Mouse (Mus musculus) inflammation-experienced regulatory T-cells, adult 6 months (primary cell): ENCODE results near the gene Nod2. TPM values are rescaled to one million over a fixed set of nuclear protein-coding genes. Genes with fewer than 3 reads are reported as not detected.

Experiments
- ATAC-seq: one replicate; pipeline ENCODE4 v1.8.0; 2017
- polyA plus RNA-seq, 3 experiments: library from polyadenylated mRNA; unstranded; fragments of 100-300 nt; shearing (Covaris generic); gene quantifications; one replicate each; pipeline ENCODE4 v1.2.1; 2017

Gene Nod2
- polyA plus RNA-seq, 3 experiments from 2014 or later: 2.4 to 4.3 (median 3.8) TPM

DNA sequence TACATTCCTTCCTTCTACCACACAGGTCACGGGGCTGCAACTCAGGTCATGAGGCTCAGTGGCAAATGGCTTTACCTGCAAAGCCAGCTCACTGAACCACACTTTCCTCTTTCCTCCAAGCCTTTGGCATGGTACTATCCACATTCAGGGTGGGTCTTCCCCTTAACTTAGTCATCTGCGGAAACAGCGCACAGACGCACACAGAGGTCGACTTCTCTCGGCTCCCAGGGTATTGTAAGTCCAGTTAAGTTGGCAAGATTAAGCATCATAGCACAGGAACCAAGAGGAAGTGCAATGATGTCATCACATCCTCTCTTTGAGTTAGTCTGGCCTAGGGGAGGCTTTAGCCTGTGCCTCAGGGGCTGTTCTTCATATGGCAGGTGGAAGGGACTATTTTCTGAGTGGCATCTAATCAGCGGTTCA, 13.8 kb upstream of the Nod2 start:
- peak; percentile 30 for ATAC-seq

DNA sequence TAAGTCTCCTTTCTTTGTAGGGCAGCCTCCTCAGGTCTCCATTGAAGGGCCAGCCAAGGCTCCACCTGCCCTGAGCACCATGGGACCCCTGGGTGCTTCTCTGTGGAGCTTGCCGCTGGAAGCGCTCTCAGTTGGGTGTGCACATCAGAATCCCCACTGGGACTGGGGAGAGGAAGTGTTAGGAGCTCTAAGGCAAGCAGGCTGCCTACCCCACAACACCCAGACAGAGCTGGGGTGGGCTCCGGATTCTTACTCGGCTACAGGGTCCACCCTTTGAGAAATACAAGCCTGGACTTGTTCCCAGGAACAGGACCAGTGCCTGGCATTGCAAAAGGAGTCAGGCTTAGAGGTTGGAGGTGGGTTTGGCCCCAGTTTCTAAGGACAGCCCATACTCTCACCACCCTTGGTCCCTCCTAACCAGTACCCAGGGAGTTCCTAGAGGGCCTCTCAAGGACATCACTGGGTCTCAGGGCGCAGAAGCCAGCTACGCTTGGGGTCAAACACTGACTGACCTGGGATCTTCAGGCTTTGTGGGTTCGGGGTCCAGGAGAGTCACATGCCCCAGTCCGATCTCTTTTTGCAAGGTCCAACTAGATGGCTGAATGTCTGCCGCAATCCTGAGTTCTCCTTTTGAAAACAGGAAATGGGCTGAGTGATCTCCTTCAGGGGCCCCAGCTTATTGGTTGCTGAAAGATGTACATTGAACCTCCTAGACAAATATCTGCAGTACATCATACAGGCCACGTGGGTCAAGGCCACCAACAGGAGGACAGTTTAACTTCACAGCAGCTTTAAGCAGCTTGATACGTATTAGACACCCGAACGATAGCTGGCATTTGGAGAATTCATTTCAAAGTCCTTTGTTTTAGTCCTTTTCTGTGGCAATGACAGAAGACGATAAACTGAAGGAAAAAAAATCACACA, 11.4 kb upstream of the Nod2 start, which contains the start of gene Snx20:
Snx20 (minus strand) TSS at position 655 of the 924 bp plus-strand sequence.
- peak; percentile 95 for ATAC-seq

DNA sequence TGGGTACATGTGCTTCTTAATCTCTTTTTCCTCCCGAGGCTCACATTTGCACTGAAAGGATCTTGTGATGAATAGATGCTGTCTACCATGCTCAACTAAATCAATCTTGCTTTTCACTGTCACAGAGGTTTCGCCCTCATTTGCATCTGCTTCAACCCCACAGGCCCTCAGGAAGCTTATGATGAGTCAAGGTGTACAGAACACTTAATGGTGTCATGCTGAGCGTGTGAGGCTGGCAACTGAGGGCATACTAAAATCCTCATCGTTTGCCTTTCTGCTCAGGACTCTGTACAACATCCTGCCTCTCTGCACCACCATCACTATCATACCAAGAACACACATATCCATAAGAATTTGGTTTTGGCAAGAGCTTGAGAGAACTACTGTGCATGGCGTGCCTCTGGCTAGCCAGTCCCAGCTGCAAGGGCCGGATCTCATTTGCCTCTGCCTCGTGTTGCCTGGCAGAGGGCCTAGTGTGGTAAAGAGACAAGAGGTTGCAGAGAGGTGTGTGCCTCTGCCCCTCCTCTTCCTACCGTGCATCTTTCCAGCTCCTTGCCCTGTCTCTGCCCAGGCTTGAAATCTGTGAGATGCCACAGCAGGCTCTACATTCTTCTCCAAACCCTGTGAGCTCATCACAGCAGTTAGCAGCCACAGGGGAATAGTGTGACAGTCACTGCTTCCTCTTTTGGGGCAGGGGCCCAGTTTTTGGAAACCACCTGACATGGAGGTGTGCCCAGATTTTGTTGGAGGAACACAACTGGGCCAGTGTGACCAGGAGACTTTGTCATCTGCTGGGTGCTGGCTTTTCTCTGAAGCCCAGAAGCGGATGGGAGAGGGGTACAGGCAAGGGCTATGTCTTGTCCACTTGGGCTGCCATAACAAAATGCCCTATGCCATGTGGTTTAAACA, 9.8 kb upstream of the Nod2 start:
- no peak for ATAC-seq

DNA sequence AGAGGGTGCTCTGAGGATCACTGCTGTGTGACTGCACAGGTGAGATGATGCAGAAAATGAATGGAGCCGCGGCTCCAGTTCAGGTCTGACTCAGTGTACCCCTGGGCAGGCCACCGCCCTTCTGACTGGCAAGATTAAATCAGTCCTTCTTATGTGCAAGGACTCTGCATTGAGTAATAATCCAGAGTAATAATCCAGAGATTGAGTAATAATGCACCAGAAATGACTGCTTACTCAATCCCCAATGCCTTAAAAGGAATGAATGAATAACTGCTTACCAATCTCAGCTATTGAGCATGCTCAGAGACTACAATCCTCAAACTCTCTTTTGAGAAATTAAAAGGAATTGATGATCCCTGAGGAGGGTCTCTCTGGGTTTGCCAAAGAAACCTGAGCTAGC, 8.2 kb upstream of the Nod2 start:
- ATAC-seq: no peak

DNA sequence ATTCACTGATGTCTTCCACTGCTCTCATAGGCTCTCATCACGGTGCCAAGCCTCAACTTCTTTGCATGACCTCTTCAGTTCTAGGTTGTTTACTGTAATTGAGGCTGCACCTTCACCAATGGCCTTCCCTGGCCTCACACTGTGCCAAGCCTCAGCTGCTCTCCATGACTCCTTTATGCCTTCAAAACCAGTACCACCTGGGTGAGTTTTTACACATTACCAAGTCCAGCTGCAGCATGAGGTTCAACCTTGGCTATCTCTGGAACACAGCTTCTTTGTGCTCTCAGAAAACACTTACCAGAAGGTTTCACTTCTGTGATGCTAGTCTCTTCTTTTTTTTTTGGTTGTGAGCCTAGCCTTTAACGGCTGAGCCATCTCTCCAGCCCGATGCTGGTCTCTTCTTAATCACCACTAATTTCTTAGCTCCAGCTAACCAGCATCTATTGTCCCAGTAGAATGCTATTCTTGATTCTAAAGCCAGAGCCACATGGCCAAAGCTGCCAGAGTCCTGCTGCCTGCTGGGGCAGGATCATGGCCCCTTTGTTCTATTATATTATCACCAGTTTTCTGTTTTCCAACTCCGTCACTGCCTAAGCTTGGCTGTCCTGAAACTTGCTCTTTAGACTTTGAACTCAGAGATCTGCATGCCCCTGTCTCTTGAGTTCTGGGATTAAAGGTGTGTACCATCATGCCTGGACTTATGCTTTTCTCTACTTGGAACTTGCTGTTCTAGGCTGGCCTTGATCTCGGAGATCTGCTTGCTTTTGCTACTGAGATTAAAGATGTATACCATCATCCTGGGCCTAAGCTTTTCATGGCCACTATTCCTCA, 4.2 kb upstream of the Nod2 start:
- ATAC-seq: no peak

DNA sequence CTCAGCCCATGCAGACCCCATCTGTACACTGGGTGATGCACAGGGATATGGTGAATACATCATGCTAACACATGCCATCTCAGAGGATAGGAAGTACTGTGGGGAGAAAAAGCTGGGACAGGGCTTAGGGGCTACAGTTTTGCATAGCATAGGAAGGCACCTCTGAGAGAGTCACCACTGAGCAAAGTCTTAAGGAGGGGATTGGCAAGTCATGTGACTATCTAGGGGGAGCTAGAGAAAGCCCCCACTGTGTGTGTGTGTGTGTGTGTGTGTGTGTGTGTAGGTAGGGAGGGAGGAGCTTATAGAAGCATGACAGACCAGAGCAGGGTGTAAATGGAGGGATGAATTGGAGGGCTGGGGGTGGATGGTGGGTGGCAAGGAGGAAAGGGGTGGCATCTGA, 1.2 kb downstream of the Nod2 start:
- no peak for ATAC-seq

DNA sequence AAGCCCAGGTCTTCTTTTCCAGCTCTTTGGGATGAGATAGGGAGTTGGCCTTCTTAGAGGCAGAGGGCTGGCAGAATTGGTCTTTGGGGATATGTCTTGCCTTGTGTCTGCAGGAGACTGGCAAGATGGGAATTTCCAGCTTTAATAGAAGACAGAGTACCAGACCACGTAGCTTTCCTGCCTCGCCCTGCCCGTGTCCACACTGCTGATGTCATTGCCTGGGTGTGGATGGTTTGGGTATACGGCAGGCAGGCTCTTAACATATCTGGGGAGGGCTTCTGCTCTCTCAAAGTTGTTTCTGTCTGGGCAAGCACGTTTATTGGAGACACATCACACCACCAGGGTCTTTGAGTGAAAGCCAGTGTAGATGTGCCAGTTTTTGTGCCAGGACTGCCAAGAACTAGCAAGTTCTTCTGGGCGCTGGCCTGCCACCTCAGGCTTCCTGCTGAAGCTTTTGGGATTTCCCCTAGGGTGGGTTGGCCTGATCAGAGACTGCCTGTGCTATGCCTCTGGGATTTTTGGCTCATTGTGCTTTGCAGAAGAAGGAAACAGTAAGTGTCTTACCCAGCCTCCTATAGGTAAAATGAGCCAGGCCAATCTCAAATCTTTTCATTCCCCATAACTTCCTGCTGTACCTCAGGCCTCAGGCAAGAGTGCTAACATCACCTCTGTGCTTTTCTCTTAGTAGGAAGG, 3.0 kb downstream of the Nod2 start:
- peak; percentile 53 for ATAC-seq

DNA sequence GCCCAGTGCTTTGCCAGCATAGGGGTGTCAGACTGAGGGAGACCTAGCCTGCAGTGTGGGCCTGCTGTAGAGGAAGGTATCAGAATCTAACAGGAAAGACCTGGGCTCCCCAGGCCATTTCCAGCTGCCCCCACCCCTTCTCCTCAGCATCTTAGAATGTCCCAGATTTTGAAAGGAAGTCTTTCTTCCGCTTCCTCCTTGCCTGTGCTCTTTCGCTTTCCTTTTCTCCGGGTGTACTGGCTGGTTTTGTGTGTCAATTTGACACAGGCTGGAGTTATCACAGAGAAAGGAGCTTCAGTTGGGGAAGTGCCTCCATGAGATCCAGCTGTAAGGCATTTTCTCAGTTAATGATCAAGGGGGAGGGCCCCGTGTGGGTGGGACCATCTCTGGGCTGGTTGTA, 4.0 kb downstream of the Nod2 start:
- peak; percentile 79 for ATAC-seq

DNA sequence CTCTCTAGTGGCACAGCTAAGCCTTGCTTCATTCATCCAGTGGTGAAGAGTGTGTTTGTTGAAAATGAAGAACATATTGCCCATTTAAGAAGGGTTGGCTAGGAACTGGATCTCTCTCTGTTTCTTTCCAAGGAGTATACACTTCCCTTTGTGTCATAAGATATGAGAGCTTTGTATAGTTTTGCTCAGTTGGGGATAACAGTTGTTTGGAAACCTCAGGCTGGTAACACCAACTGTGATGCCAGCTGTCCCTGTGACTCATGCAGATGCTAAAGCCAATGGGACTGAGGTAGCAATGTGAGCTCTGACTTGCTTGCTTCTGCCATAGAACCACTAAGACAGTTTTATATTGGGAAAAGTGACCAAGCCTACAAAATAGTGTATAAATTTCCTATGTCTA, 8.2 kb downstream of the Nod2 start:
- no peak for ATAC-seq

DNA sequence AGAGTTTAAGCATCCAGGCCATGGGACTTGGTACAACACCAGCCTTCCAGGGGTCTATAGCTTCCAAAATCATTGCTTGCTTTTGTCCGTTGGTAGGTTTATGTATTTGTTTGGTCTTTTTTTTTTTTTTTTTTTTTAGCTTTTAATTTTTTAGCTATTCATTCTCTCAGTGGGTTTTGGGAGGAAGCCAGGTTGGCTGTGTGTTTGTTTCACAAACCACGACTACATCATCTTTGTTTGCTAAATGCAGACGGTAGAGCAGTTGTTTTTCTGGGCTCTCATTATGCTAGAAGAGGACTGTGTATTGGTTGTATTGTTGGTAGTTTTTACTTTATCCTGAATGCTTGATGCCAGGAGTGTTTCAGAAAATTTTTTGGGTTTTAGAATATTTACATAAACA, 12.8 kb downstream of the Nod2 start:
- no peak for ATAC-seq

DNA sequence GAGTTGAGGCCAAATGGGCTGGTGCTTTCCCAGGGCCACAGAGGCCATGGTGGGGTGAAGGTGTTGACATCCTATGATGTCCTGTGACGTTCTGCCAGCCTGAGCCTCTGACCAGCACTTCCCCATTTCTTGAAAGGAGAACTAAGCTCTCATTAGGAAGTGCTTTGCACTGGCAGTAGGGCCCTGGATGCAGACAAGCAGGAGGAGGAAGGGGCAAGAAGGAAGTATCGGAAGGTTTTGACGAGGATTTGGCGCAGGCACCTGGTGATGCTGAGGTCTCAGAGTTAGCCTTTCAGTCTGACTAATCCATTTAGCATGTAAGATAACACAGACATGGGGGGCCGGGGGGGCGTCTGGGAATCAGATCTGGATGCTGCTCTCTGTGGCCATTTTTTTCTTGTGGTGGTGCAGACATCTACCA, 15.3 kb downstream of the Nod2 start:
- no peak for ATAC-seq

DNA sequence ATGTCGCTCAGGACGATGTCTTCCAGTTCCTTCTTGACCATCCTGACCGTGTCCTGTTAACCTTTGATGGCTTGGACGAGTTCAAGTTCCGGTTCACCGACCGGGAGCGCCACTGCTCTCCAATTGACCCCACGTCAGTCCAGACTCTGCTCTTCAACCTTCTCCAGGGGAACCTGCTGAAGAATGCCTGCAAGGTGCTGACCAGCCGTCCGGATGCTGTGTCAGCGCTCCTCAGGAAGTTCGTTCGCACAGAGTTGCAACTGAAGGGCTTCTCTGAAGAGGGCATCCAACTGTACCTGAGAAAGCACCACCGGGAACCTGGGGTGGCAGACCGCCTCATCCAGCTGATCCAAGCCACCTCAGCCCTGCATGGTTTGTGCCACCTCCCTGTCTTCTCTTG, 17.0 kb downstream of the Nod2 start:
- ATAC-seq: no peak

DNA sequence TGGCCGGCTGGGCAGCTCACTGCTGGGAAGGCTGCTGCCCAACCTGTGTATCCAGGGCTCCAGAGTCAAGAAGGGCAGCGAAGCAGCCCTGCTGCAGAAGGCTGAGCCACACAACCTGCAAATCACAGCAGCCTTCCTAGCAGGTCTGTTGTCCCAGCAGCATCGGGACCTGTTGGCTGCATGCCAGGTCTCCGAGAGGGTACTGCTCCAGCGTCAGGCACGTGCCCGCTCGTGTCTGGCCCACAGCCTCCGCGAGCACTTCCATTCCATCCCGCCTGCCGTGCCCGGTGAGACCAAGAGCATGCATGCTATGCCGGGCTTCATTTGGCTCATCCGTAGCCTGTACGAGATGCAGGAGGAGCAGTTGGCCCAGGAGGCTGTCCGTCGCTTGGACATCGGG, 17.8 kb downstream of the Nod2 start:
- ATAC-seq: no peak

DNA sequence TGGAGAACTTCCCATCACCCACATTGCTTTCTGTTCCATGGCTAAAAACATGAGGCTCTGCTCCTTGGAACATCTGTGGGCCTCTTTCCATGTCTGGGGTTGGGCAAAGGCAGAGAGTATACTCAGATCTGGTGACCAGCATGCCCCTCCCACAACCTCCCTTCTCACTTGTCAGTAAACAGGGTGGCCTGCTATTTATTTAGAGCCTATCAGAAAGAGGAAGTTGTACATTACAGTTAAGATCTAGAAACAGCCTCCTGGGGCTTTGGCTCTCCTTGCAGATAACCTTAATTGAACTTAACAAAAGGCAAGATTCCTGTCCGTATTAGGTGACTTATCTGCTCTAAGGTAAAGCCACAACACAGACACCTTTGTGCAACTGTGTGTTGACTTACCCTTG, 19.3 kb downstream of the Nod2 start:
- ATAC-seq: no peak

DNA sequence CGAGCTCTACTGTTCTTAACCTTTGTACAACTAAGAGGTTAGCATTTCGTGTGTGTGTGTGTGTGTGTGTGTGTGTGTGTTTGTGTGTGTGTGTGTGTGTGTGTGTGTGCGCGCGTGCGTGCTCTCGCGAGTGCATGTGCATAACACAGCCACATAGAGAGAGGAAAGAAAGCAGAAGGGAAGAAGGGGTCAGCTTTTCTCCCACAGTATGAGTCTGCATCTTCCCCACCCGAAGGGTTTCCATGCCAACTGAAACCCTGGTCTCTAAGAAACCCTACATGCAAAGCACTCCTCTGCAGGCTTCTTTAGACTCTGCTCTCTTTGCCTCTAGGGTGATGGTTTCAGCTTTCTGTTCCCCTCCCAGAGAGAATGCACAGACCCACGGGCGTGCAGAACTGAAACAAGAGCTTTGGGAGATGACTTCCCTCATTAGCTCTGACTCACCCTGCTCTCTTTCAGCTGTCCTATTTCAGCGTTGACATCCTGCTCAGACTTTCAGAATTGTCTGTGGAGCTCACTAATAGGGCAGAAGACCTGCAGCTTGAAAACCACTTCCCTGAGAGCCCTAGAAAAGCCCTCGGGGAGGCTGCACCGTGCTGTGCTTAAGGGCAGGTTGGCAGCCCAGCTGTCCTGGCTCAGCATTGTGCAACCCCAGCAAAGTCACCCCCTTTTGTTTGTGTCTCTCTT, 21.4 kb downstream of the Nod2 start:
- ATAC-seq: peak; percentile 95

DNA sequence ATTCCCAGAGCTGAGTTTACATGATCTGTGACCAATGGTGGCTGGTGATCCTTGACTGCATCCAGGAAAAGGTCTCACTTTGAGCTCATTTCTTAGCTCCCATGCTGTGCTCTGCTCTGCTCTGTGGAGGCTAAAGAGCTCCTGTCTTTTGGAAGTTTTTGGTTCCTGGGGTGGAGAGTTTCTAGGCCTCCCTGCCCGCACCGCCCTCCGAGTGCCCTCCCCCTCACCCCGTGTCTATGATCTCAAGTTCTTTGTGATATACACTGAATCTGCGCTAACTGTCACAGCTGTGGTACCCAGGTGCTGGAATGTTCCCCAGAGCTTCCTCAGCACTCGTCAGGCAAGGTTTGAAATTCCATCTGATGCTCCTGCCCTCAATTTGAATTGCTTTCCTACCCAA, 23.7 kb downstream of the Nod2 start:
- no peak for ATAC-seq

DNA sequence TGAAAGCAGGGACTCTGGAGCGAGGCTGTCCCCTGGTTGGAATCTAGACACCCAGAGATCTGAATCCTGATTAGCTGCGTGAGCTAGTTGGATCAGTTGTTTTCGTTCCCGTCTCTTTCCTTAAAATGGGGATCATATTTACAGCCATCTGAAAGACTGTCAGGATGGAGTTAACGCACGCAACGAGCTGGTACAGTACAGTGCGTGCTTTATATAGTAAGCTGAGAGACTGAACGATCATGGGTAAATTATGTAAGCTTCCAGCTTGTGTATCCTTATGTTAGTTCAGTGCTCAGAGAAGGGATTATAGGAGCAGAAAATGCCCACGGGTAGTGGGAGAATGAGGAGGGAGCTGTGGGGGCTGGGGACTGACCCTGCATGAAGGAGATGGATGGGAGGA, 24.5 kb downstream of the Nod2 start:
- ATAC-seq: no peak

DNA sequence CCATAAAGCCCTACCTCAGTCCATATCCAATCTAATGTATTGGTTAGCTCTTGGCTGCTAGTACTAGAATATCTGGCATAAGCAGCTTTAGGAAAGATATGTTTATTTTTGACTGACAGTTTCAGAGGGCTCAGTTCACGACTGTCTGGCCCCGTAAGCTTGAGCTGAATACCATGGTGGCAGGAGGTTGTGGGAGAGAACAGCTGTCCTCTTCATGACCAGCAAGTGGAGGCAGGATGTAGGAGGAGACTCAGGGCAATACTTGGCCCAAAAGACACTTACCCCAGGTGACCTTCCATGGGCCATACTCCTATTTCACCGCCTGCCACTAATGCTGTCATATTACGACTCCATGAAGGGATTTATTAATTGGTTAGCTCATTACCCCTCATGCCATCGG, 26.7 kb downstream of the Nod2 start:
- ATAC-seq: no peak

DNA sequence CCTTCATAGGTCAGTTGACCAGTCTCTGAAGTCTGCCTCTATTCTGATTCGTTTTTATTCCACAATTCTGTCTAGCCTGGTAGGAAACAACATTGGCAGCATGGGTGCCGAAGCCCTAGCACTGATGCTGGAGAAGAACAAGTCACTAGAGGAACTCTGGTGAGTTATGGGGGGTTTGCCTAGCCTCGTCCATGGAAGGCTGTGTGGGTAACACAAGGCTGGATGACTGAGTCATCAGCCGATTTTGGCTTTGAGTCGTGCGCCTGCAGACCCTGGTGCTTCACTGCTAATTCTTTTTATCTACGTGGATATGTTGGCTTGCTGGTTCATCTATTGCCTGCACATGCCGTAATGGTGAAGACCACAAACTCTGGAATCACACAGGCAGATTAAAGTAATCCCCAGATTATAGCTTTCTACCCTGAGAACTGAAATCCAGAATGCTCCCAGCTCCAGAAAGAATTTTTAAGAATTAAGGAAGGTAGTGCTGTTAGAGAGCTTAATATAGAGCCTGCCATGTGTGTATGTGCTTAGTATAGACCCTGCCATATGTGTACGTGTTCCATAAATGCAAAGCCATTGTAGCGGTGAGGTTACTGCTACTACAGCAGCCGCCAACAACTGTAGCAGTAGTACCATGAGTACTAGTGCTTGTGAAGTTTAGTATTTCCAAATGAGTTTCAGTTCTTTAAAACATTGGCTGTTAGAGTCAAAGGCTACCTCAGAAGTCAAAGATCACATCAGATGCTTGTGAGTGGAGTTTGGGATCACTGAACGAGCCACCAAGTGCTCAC, 28.5 kb downstream of the Nod2 start:
- no peak for ATAC-seq

DNA sequence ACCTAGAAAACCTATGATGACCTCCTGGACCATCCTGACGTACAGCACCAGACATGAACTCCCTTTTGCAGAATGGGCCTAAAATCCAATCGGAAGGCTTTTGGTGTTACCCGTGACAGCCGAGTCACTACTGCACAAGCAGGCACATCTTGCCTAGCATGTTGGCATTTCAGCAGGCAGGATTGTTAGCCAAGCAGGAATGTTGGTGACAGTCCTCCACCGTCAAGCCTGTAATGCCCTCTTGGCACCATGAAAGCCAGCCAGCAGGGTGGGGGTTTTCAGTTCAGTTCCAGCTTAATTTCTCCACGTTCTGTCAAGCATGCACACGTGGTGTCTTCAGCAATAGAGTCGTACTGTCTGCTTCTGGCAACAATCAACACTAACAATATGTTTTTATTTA, 30.0 kb downstream of the Nod2 start:
- no peak for ATAC-seq

DNA sequence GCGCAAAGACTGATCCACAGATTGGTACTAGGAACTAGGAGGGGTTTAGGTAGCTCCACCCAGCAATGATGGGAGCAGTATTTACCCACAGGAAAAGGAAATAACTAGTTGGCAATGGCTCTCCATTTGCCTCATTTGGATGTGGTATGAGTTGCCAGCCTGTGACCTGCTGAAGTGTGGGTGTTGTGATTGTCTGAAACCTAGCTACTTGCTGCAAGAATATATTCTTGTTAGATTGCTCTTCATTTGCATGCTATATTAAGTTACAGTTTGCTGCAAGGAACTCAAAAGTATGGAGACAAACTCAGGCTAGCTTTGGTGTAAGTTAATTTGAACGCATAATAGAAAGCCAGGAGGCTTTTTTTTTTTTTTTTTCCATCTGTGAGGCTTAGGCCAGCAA, 33.5 kb downstream of the Nod2 start:
- no peak for ATAC-seq
